Mouse (Mus musculus) c-Kit-positive CD71-positive TER-119-negative erythroid progenitor cells, embryonic 14.5 days (primary cell): ENCODE measurements around the gene Klk1b8.
"Not testable (repeated sequence)": the region's sequence is repeated elsewhere in the genome, so short reads cannot be mapped to it uniquely, and the experiment has no call there.

Experiments
- DNase-seq: peaks from one replicate; pipeline ENCODE4 v3.0.0-alpha.2; 2013; ENCODE audit warnings: low read depth

Klk1b8 gene

GRCm38 (mm10) chr7:43995577-43995976 is 45.1 kb downstream of the Klk1b8 start, which contains the start of gene Klk1b11:
Klk1b11 (plus strand) TSS chr7:43995877.
- not testable (repeated sequence) for DNase-seq
